10 mouse cellular contexts compared by ENCODE assay signal in genomic region chr10:89077447-89077846, GRCm38 (mm10).
"Had no signal": no experiment of that assay in that cellular context is flagged by ENCODE, and none has a peak within 500 bp of the region (broad histone marks: within the 10 kb centered on the region; RNA-seq: fewer than 3 reads in every experiment).

No protein-coding gene starts in this region.

- ATAC-seq: midbrain, embryonic 13.5 days; midbrain, embryonic 15.5 days had no signal

- DNase-seq: lung, adult 18-20 months; lung, embryonic 14.5 days; lung, postnatal 10 days; lung, postnatal 4 days; right cerebral cortex, postnatal 25 days; thymus, adult 18-20 months; thymus, postnatal 14 days; thymus, postnatal 36 days had no signal
